Mouse (Mus musculus) lung, adult 18-20 months (tissue): ENCODE measurements around the gene Cog2.

Experiments
- DNase-seq, 2 experiments: peaks; one replicate each; pipeline ENCODE4 v3.0.0; 2022; ENCODE audit warnings: mixed read lengths in 2 of 2

Gene Cog2

GRCm38 (mm10) chr8:124521946-124522345, 1.4 kb downstream of the Cog2 start:
- DNase-seq = no peak

- DNase-seq = peak; percentile 51 to 70
These were observed 5.7 kb downstream of the Cog2 start for GRCm38 (mm10) chr8:124526261-124526660.

- no peak for DNase-seq
These were observed 9.5 kb downstream of the Cog2 start for GRCm38 (mm10) chr8:124530076-124530475.

- DNase-seq = no peak
These were observed 10.0 kb downstream of the Cog2 start for GRCm38 (mm10) chr8:124530556-124530955.

GRCm38 (mm10) chr8:124530996-124531395, 10.4 kb downstream of the Cog2 start:
- no peak for DNase-seq

GRCm38 (mm10) chr8:124532626-124533025, 12.1 kb downstream of the Cog2 start:
- DNase-seq = no peak

- DNase-seq = no peak
These were observed 14.9 kb downstream of the Cog2 start for GRCm38 (mm10) chr8:124535451-124535850.

GRCm38 (mm10) chr8:124540906-124541305, 20.3 kb downstream of the Cog2 start:
- DNase-seq = no peak

GRCm38 (mm10) chr8:124542001-124542400, 21.4 kb downstream of the Cog2 start:
- no peak for DNase-seq

- DNase-seq = no peak
These were observed 22.7 kb downstream of the Cog2 start for GRCm38 (mm10) chr8:124543272-124543671.

- DNase-seq = no peak
These were observed 25.8 kb downstream of the Cog2 start for GRCm38 (mm10) chr8:124546371-124546770.

GRCm38 (mm10) chr8:124546815-124547214, 26.2 kb downstream of the Cog2 start:
- DNase-seq = no peak

GRCm38 (mm10) chr8:124547269-124547668, 26.7 kb downstream of the Cog2 start:
- no peak for DNase-seq

GRCm38 (mm10) chr8:124548187-124548586, 27.6 kb downstream of the Cog2 start:
- DNase-seq = no peak

- no peak for DNase-seq
These were observed 30.6 kb downstream of the Cog2 start for GRCm38 (mm10) chr8:124551011-124551661.

- DNase-seq = no peak
These were observed 34.7 kb downstream of the Cog2 start for GRCm38 (mm10) chr8:124555113-124555750.

- peak in 1 of 2 experiments; percentile 29 for DNase-seq
These were observed 35.6 kb downstream of the Cog2 start for GRCm38 (mm10) chr8:124556164-124556563.

GRCm38 (mm10) chr8:124556658-124557057, 36.1 kb downstream of the Cog2 start:
- no peak for DNase-seq

GRCm38 (mm10) chr8:124557476-124557875, 36.9 kb downstream of the Cog2 start:
- DNase-seq = no peak

GRCm38 (mm10) chr8:124567126-124567525, 46.6 kb downstream of the Cog2 start:
- no peak for DNase-seq

- DNase-seq = no peak
These were observed 47.0 kb downstream of the Cog2 start for GRCm38 (mm10) chr8:124567584-124567983.

GRCm38 (mm10) chr8:124569100-124569499, 48.5 kb downstream of the Cog2 start:
- no peak for DNase-seq

GRCm38 (mm10) chr8:124569593-124569992, 49.0 kb downstream of the Cog2 start, which contains the start of gene Agt:
Gene Agt (minus strand): TSS chr8:124569706.
- DNase-seq = no peak

- DNase-seq = no peak
These were observed 51.3 kb downstream of the Cog2 start for GRCm38 (mm10) chr8:124571732-124572429.
